Mouse (Mus musculus): ENCODE measurements around the gene Hemgn. TPM values are rescaled to one million over a fixed set of nuclear protein-coding genes. Genes with fewer than 3 reads are reported as not detected.
A peak's percentile ranks its signal among the peaks of the same experiment; 100 is the strongest.

The Hemgn gene
- polyA plus RNA-seq, 1 experiment from 2014 or later, result 3.1 TPM

DNA sequence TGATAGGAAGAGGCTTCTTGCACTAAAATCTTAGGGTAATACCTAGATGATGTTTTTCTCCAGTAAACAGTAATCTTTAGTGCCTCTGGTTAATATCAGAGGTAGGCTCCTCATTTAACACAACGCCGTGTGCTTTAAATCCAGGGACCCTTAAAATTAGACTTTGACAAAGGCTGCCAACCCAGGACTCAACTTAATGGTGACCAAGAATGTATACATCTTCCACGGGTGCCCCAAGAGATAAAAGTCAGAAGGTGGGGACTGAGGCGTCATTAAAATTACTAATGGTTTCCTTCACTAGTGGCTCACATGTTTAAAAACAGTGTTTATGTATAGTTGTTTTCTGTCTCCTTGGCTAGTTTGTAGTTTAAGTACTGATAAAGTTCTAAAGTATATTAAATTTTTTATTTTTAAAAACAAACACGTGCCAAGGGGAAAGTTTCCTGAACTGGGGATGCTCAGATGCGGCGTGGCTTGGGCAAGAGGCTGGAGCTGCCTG lies 36.8 kb upstream of the Hemgn start:
- no peaks in the 10 kb centered on the region for H3K9me3 ChIP-seq
- H3K27ac ChIP-seq (replicated peaks), result peak overlapping the region; percentile 100
- no peaks in the 10 kb centered on the region for H3K36me3 ChIP-seq
- H3K4me3 ChIP-seq, result peak overlapping the region; percentile 93
- ATAC-seq (ENCODE audit: extremely low read depth, insufficient number of reproducible peaks, low FRiP score, low TSS enrichment), result no peak
- H3K4me2 ChIP-seq, result peak overlapping the region; percentile 88
- WGBS, result 32% methylated on average over 7 of the region's 7 CpGs
- peak overlapping the region; percentile 100 for H3K9ac ChIP-seq
- peaks cover 46% of the 10 kb centered on the region for H3K4me1 ChIP-seq
- H3K27me3 ChIP-seq (replicated peaks), result no peaks in the 10 kb centered on the region

DNA sequence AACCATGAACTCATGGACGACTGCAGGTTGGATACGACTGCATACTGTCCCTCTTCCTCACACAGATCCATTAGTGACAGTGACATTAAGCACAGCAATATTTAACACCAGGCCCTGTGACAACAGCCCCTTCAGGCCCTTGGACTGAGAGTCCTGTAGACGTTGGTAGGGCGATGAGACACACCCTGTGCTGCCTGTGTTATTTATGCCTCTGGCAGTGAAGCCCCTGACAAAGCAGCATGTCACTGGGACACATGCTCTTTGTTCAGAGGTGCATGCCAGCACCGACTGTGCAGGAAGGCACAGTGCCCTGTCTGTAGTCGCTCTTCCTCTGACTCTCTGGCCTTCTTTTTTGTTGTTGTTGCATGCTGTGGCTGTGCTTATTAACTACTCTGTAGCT lies 35.6 kb upstream of the Hemgn start:
- peaks cover 35% of the 10 kb centered on the region for H3K4me1 ChIP-seq
- H3K27me3 ChIP-seq (replicated peaks), result no peaks in the 10 kb centered on the region
- H3K4me2 ChIP-seq, result no peak overlapping the region
- no peak overlapping the region for H3K4me3 ChIP-seq
- H3K9ac ChIP-seq, result peak overlapping the region; percentile 47
- no peaks in the 10 kb centered on the region for H3K36me3 ChIP-seq
- 0 out of 2 replicates have a peak overlapping the region, but pooled peaks have one; percentile 32 for H3K27ac ChIP-seq (replicated peaks)
- no peak for ATAC-seq (ENCODE audit: extremely low read depth, insufficient number of reproducible peaks, low FRiP score, low TSS enrichment)
- 30% methylated on average over 6 of the region's 6 CpGs for WGBS
- no peaks in the 10 kb centered on the region for H3K9me3 ChIP-seq

DNA sequence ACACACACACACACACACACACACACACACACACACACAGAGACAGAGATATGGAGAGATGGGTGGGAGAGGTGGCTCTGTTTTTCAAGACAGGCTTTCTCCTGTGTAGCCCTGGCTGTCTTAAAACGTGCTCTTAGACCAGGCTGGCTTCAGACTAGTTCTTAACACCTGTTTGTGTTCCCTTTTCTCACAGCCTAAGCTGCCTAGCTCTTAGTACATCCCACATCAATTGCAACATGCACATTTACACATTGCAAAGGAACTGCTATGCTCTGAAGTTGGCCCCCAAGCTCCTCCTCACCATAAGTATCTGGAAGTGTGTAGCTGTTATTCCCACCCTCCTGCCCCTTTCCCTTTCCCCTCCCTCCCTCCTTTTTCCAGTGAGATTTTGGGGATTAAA lies 34.2 kb upstream of the Hemgn start:
- Histone ChIP-seq H3K27ac (replicated peaks) (no peak overlapping the region), H3K27me3 (replicated peaks) (no peaks in the 10 kb centered on the region), H3K36me3 (no peaks in the 10 kb centered on the region), H3K9ac (no peak overlapping the region), H3K4me1 (peaks cover 20% of the 10 kb centered on the region), H3K9me3 (no peaks in the 10 kb centered on the region), H3K4me2 (no peak overlapping the region), H3K4me3 (no peak overlapping the region)
- WGBS, result 63% methylated on average over 1 of the region's 1 CpGs
- no peak for ATAC-seq (ENCODE audit: extremely low read depth, insufficient number of reproducible peaks, low FRiP score, low TSS enrichment)

DNA sequence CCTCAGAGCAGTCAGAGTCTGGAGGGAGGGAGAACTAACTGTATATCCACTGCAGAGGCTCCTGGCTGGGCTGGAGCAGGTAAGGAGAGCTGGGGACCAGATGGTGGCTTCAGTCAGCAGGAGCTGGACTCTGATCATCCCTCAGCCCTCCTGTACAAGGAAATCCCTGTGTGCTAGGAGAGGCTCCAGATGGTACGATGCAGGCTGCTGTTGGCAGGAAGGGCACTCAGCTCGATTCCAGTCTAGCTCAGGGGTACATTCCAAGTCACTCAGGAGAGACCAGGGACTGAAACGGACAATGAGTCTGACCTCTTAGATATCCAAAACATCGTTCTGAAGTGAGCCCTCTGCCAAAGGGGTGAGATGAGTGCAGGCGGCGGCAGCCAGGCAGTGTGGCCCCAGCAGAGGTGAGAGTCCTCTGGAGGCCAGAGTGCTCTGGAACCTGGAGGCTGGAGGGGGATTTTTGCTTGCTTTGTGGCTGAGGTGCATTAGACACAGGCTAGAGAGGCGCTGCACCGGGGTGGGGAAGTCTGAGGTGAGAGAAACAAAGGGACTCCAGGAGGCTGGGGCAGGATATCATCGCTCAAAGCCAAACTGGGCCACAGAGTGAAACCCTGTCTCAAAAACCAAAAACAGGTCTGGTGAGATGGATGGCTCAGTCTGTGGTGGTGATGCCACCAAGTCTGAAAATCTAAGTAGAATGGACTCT lies 32.1 kb upstream of the Hemgn start:
- Histone ChIP-seq H3K27me3 (replicated peaks) (no peaks in the 10 kb centered on the region), H3K4me1 (peaks cover 17% of the 10 kb centered on the region), H3K4me3 (no peak overlapping the region), H3K4me2 (no peak overlapping the region), H3K9ac (peak overlapping the region; percentile 12), H3K9me3 (no peaks in the 10 kb centered on the region), H3K27ac (replicated peaks) (no peak overlapping the region), H3K36me3 (no peaks in the 10 kb centered on the region)
- 50% methylated on average over 9 of the region's 9 CpGs for WGBS
- ATAC-seq (ENCODE audit: extremely low read depth, insufficient number of reproducible peaks, low FRiP score, low TSS enrichment), result no peak

DNA sequence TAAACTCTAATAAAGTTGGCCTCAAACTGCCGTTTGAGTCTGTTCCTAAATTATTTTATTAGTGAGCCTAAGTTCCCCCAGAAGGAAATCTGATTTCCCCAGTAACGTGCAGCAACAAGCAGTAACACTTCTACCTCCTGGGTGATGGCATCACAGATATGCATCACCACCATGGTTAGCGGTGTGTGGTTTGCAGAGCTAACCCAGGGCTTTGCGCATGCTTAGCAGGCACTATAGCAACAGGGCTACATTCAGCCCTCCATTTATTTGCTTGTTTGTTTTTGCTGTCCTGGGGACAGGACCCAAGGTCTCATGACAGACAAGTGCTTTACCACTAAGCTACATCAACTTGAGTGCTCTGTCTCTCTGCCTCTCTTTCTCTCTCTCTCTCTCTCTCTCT lies 29.2 kb upstream of the Hemgn start:
- no peaks in the 10 kb centered on the region for H3K36me3 ChIP-seq
- no peak overlapping the region for H3K4me2 ChIP-seq
- WGBS, result 78% methylated on average over 4 of the region's 4 CpGs
- no peaks in the 10 kb centered on the region for H3K4me1 ChIP-seq
- H3K27me3 ChIP-seq (replicated peaks), result no peaks in the 10 kb centered on the region
- H3K27ac ChIP-seq (replicated peaks), result no peak overlapping the region
- ATAC-seq (ENCODE audit: extremely low read depth, insufficient number of reproducible peaks, low FRiP score, low TSS enrichment), result no peak
- H3K4me3 ChIP-seq, result no peak overlapping the region
- no peak overlapping the region for H3K9ac ChIP-seq
- H3K9me3 ChIP-seq, result no peaks in the 10 kb centered on the region

DNA sequence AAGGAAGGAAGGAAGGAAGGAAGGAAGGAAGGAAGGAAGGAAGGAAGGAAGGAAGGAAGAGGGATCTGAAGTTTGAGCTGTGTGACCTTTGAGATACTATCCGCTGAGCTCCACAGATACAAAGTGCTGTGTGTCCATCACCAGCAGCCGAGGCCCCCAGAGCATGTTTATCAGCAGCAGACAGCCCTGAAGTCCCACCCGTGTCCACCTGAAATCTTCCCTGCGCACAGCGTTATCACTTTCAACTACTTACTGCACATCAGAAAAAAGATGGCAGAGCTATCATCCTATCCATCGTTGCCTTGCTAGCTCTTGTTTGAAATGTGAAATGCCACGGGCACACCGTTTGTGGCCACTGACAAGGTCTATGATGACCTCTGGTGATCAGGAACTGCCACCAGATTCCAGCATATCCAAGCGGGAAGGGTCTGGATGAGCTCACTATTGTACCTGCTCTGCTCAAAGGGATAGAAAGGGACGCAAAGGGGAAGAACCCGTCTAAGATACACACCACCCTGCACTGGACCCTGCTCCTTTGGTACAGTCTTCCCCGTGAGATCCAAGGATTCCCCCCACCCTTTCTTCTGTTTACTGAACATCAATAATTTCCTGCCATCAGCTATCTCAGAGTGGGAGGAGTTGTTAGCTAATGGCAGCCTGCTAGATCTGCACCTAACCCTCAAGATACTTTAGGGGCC lies 19.2 kb upstream of the Hemgn start:
- Histone ChIP-seq H3K4me1 (no peaks in the 10 kb centered on the region), H3K27ac (replicated peaks) (no peak overlapping the region), H3K9me3 (no peaks in the 10 kb centered on the region), H3K9ac (no peak overlapping the region), H3K4me2 (peak overlapping the region; percentile 20; the same call in 1 of the 2 replicates), H3K4me3 (no peak overlapping the region), H3K36me3 (no peaks in the 10 kb centered on the region), H3K27me3 (replicated peaks) (no peaks in the 10 kb centered on the region)
- ATAC-seq (ENCODE audit: extremely low read depth, insufficient number of reproducible peaks, low FRiP score, low TSS enrichment), result no peak
- WGBS, result 63% methylated on average over 12 of the region's 12 CpGs

DNA sequence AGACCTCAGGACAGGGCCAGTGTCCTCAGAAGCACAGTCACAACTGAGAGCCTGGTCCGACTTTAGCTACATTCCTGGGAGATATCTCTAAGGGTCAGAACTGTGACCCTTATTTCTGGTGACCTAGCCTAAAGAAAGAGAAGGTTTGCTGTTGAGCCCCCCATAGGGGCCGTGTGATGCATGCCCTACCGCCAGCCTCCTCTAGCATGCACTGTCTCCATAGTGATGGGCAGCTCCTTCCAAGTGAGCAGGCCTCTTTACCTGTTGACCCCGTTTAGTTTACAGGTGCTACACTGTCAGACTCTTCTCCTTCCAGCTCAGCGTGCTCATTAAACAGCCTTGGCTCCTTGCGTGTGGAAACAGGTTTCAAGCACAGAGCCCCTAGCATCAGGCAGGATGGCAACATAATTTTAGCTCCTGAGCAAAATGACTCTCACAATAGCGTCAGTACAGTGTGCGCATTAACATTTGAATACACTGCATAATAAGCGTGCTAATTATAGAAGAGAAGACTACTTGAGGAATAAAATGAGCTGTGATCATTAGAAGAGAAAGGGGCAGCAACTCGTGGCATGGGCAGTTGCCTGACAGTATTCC lies 15.7 kb upstream of the Hemgn start:
- H3K4me2 ChIP-seq, result no peak overlapping the region
- H3K27ac ChIP-seq (replicated peaks), result no peak overlapping the region
- WGBS, result 64% methylated on average over 10 of the region's 10 CpGs
- H3K4me1 ChIP-seq, result no peaks in the 10 kb centered on the region
- no peaks in the 10 kb centered on the region for H3K9me3 ChIP-seq
- H3K27me3 ChIP-seq (replicated peaks), result no peaks in the 10 kb centered on the region
- no peak for ATAC-seq (ENCODE audit: extremely low read depth, insufficient number of reproducible peaks, low FRiP score, low TSS enrichment)
- no peaks in the 10 kb centered on the region for H3K36me3 ChIP-seq
- no peak overlapping the region for H3K9ac ChIP-seq
- H3K4me3 ChIP-seq, result no peak overlapping the region

DNA sequence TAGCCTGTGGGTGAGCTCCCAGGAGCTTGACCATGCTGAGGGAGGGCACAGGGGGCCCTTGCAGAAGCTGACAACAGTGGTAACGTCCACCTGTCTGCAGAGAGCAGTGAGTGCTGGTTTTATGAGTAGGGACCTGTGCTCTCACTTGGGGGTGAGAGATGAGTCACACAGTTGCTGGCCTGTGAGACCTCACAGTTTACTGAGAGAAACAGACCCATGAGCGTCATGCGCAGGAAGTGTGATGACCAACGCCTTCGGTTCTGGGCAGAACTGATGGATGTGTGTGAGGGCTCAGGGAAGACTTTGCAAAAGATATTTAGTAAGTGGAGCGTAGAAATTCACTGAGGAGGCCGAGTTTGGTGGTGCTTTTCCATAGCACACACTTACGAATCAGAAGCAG lies 9.3 kb upstream of the Hemgn start:
- Histone ChIP-seq H3K4me3 (no peak overlapping the region), H3K4me1 (no peaks in the 10 kb centered on the region), H3K4me2 (no peak overlapping the region), H3K27ac (replicated peaks) (no peak overlapping the region), H3K9me3 (no peaks in the 10 kb centered on the region), H3K9ac (no peak overlapping the region), H3K27me3 (replicated peaks) (no peaks in the 10 kb centered on the region), H3K36me3 (no peaks in the 10 kb centered on the region)
- 71% methylated on average over 8 of the region's 8 CpGs for WGBS
- no peak for ATAC-seq (ENCODE audit: extremely low read depth, insufficient number of reproducible peaks, low FRiP score, low TSS enrichment)

DNA sequence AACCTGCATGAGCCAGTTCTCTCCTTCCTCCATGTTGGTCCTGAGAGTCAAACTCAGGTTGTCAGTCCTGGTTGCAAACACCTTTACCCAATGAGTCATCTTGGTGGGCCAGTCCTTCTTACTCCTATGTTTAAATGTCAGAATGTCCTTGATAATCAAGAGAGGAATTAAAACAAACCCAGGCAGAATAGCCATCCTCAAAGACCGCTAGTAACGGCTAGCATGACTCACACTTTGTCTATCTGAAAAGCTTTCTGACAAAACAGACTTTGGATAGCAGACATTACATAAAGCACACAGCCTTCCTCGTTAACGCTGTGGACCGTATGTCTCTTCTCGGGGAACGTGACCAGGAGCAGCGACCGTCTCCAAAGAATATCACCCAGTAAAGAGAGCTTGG lies 5.5 kb upstream of the Hemgn start:
- no peaks in the 10 kb centered on the region for H3K4me1 ChIP-seq
- ATAC-seq (ENCODE audit: extremely low read depth, insufficient number of reproducible peaks, low FRiP score, low TSS enrichment), result no peak
- H3K9me3 ChIP-seq, result no peaks in the 10 kb centered on the region

DNA sequence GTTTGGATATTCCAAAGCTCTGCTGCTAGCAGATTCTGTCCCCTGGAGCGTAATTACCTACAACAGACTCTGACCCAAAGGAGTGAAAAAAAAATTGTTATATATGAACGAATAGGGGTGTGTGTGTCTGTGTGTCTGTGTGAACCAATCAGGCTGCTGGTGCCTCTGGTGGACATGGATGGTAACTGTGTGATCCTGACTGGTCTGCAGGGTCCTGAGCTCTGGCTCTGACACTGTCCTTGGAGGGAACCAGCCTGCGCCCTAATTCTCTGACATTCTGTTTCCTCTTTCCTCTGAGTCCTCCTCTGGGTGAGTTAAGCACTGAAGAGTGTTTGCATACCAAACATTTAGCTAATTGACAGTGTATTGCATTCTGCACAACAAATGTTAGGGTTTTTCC lies 4.2 kb upstream of the Hemgn start:
- ATAC-seq (ENCODE audit: extremely low read depth, insufficient number of reproducible peaks, low FRiP score, low TSS enrichment), result no peak
- H3K4me3 ChIP-seq, result no peak overlapping the region
- H3K9me3 ChIP-seq, result no peaks in the 10 kb centered on the region
- 0 out of 2 replicates have a peak, but pooled peaks cover 3% of the 10 kb centered on the region for H3K27me3 ChIP-seq (replicated peaks)
- H3K9ac ChIP-seq, result no peak overlapping the region
- no peaks in the 10 kb centered on the region for H3K36me3 ChIP-seq
- no peak overlapping the region for H3K27ac ChIP-seq (replicated peaks)
- 60% methylated on average over 3 of the region's 3 CpGs for WGBS
- no peak overlapping the region for H3K4me2 ChIP-seq
- no peaks in the 10 kb centered on the region for H3K4me1 ChIP-seq

More for the DNA sequence above, 5.5 kb upstream of the Hemgn start:
- no peaks in the 10 kb centered on the region for H3K27me3 ChIP-seq (replicated peaks)
- WGBS, result 63% methylated on average over 9 of the region's 9 CpGs
- H3K27ac ChIP-seq (replicated peaks), result no peak overlapping the region
- H3K4me2 ChIP-seq, result no peak overlapping the region
- H3K36me3 ChIP-seq, result no peaks in the 10 kb centered on the region
- no peak overlapping the region for H3K9ac ChIP-seq
- no peak overlapping the region for H3K4me3 ChIP-seq

DNA sequence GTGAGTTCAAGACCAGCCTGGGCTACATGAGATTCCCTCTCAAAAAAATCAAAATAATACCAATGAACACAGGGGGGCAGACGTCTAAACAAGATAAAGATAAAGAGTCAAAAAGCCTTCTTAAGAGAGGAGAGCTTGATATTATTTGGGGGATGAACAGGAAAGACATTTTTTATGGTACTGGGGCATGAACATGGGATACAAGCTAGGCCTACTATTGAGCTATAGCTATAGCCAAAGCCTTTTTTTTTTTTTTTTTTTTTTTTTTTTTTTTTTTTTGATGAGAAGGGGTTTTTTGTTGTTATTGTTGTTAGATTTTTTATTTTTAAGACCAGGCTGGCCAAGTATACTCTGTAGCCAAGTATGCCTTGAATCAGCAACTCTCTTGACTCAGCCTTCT lies 1.2 kb downstream of the Hemgn start:
- no peak for ATAC-seq (ENCODE audit: extremely low read depth, insufficient number of reproducible peaks, low FRiP score, low TSS enrichment)
- Histone ChIP-seq H3K27me3 (replicated peaks) (0 out of 2 replicates have a peak, but pooled peaks cover 3% of the 10 kb centered on the region), H3K27ac (replicated peaks) (no peak overlapping the region), H3K4me3 (no peak overlapping the region), H3K4me2 (no peak overlapping the region), H3K9ac (no peak overlapping the region), H3K36me3 (no peaks in the 10 kb centered on the region), H3K9me3 (no peaks in the 10 kb centered on the region), H3K4me1 (peaks cover 7% of the 10 kb centered on the region; the same call in 1 of the 2 replicates)
- 43% methylated on average over 1 of the region's 1 CpGs for WGBS

Measured in heart, embryonic 13.5 days (tissue).